Mouse (Mus musculus): Measurements from ENCODE around the gene Gm28308. TPM values are rescaled to one million over a fixed set of nuclear protein-coding genes. Genes with fewer than 3 reads are reported as not detected.
A peak's percentile ranks its signal among the peaks of the same experiment; 100 is the strongest.

The Gm28308 gene
- polyA plus RNA-seq, 1 experiment from 2014 or later = not detected

DNA sequence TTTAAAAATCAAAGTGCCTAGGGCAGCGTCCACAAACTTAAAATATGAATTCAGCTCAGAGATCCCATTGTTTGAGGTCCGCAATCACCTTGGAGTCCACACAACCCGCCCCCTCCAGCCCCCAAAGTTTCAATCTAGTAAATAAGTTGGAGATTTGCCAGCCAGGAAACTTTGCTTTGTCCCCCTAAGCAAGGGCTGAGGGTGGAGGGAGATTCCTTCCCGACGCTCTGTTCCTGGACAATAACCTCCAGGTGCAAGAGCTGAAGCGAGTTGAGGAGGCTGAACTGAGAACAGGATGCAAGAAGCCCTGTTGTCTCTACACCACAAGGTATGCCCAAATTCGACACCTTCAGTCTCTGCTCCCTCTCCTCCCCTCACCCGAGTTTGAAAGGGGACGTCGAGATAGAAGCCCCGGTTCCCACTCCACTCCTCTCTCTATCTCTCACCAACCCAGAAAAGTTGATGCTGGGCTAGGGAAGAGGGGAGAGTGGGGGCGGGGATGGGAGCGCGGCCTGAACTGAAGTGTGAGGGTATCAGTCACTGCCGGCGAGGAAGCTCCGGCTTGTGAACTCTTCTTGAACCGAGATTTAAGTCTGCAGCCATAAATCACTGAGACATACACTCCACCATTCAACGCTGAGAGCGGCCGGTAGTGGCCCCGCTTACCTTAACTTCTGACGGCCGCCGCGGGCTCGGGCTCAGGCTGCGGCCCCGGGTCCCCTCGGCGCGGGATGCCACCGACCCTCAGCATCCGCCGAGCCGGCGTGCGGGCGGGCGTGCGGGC, 38.0 kb downstream of the Gm28308 start:
- ATAC-seq (ENCODE audit: extremely low read depth, insufficient number of reproducible peaks, low FRiP score, low TSS enrichment) = peak; percentile 25; the same call in 1 of the 2 replicates

DNA sequence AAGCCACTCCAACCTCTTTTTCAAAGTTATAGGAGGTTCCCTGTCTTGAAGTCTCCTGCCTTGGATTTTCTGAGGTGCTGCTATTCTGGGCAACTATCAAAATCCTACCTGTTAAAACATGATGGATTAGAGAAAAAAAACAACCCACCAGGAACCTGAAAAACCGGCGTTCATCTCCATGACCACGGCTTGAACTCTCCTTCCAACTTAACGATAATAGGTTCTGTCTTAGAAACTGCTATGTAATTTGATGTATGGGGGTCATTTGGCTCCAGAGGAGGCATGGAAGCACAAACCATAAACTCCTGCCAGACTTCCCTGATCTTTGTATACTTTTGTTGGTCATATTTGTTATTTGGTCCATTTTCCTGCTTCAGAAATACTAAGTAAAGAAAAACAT, 39.5 kb downstream of the Gm28308 start:
- H3K4me2 ChIP-seq = peak overlapping the region; percentile 62
- peak overlapping the region; percentile 78; the same call in 1 of the 2 replicates for H3K27ac ChIP-seq (replicated peaks)
- H3K9ac ChIP-seq = 0 out of 2 replicates have a peak overlapping the region, but pooled peaks have one; percentile 40
- peaks cover 19% of the 10 kb centered on the region for H3K4me1 ChIP-seq
- H3K36me3 ChIP-seq = no peaks in the 10 kb centered on the region
- 7% methylated on average over 4 of the region's 4 CpGs for WGBS
- no peaks in the 10 kb centered on the region for H3K9me3 ChIP-seq
- peaks cover 98% of the 10 kb centered on the region for H3K27me3 ChIP-seq (replicated peaks)
- ATAC-seq (ENCODE audit: extremely low read depth, insufficient number of reproducible peaks, low FRiP score, low TSS enrichment) = no peak
- H3K4me3 ChIP-seq = peak overlapping the region; percentile 40

More for the DNA sequence above, 38.0 kb downstream of the Gm28308 start:
- H3K36me3 ChIP-seq = no peaks in the 10 kb centered on the region
- WGBS = under 1% methylated on average over 41 of the region's 41 CpGs
- H3K9ac ChIP-seq = peak overlapping the region; percentile 79
- peak overlapping the region; percentile 52 for H3K4me3 ChIP-seq
- no peaks in the 10 kb centered on the region for H3K9me3 ChIP-seq
- peak overlapping the region; percentile 50 for H3K4me2 ChIP-seq
- peaks cover 18% of the 10 kb centered on the region for H3K4me1 ChIP-seq
- H3K27ac ChIP-seq (replicated peaks) = peak overlapping the region; percentile 86
- H3K27me3 ChIP-seq (replicated peaks) = peaks cover 99% of the 10 kb centered on the region

- no peaks in the 10 kb centered on the region for H3K36me3 ChIP-seq
- peaks cover 98% of the 10 kb centered on the region for H3K27me3 ChIP-seq (replicated peaks)
- H3K27ac ChIP-seq (replicated peaks) = peak overlapping the region; percentile 78
- 2% methylated on average over 35 of the region's 35 CpGs for WGBS
- ATAC-seq (ENCODE audit: extremely low read depth, insufficient number of reproducible peaks, low FRiP score, low TSS enrichment) = no peak
- H3K4me1 ChIP-seq = peaks cover 21% of the 10 kb centered on the region
- H3K4me2 ChIP-seq = peak overlapping the region; percentile 62
- no peaks in the 10 kb centered on the region for H3K9me3 ChIP-seq
- peak overlapping the region; percentile 40 for H3K4me3 ChIP-seq
- peak overlapping the region; percentile 47; the same call in 1 of the 2 replicates for H3K9ac ChIP-seq
Measured at GRCm38 (mm10) chr6:52172501-52172900, 40.6 kb downstream of the Gm28308 start.

GRCm38 (mm10) chr6:52171938-52172337, 41.2 kb downstream of the Gm28308 start:
- no peaks in the 10 kb centered on the region for H3K9me3 ChIP-seq
- peak overlapping the region; percentile 62 for H3K4me2 ChIP-seq
- no peaks in the 10 kb centered on the region for H3K36me3 ChIP-seq
- H3K9ac ChIP-seq = peak overlapping the region; percentile 47; the same call in 1 of the 2 replicates
- H3K4me1 ChIP-seq = peaks cover 21% of the 10 kb centered on the region
- WGBS = 17% methylated on average over 7 of the region's 7 CpGs
- no peak for ATAC-seq (ENCODE audit: extremely low read depth, insufficient number of reproducible peaks, low FRiP score, low TSS enrichment)
- peak overlapping the region; percentile 69 for H3K27ac ChIP-seq (replicated peaks)
- peaks cover 98% of the 10 kb centered on the region for H3K27me3 ChIP-seq (replicated peaks)
- peak overlapping the region; percentile 40 for H3K4me3 ChIP-seq

DNA sequence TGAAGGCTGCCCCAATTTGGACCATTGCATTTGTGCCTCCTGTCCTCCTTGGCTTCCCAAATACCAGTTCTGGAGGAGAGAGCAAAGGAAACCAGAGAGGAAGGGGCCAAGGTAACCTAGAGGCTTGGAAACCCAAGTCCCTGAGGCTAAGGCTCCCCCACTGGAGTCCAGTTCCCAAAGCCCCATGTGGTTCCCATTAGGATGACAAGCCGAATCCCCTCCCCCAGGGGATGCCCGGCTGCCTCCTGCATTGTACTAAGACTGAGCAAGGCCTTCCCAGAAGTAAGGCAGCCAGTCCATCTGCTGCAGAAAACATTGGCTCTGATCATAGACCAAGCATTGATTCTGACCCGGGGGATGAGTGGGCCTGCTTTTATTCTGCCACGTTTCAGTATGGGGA, 41.8 kb downstream of the Gm28308 start:
- 0 out of 2 replicates have a peak overlapping the region, but pooled peaks have one; percentile 4 for H3K4me2 ChIP-seq
- H3K9me3 ChIP-seq = no peaks in the 10 kb centered on the region
- WGBS = 7% methylated on average over 4 of the region's 4 CpGs
- peaks cover 98% of the 10 kb centered on the region for H3K27me3 ChIP-seq (replicated peaks)
- no peak overlapping the region for H3K4me3 ChIP-seq
- peaks cover 21% of the 10 kb centered on the region for H3K4me1 ChIP-seq
- H3K36me3 ChIP-seq = no peaks in the 10 kb centered on the region
- ATAC-seq (ENCODE audit: extremely low read depth, insufficient number of reproducible peaks, low FRiP score, low TSS enrichment) = no peak
- peak overlapping the region; percentile 74 for H3K27ac ChIP-seq (replicated peaks)
- H3K9ac ChIP-seq = no peak overlapping the region

GRCm38 (mm10) chr6:52170898-52171223, 42.3 kb downstream of the Gm28308 start:
- Histone ChIP-seq H3K9ac (peak overlapping the region; percentile 59), H3K27ac (replicated peaks) (peak overlapping the region; percentile 74), H3K9me3 (no peaks in the 10 kb centered on the region), H3K4me1 (peaks cover 21% of the 10 kb centered on the region), H3K4me3 (peak overlapping the region; percentile 25), H3K4me2 (peak overlapping the region; percentile 44), H3K27me3 (replicated peaks) (peaks cover 98% of the 10 kb centered on the region), H3K36me3 (no peaks in the 10 kb centered on the region)
- WGBS = 8% methylated on average over 5 of the region's 5 CpGs
- ATAC-seq (ENCODE audit: extremely low read depth, insufficient number of reproducible peaks, low FRiP score, low TSS enrichment) = no peak

DNA sequence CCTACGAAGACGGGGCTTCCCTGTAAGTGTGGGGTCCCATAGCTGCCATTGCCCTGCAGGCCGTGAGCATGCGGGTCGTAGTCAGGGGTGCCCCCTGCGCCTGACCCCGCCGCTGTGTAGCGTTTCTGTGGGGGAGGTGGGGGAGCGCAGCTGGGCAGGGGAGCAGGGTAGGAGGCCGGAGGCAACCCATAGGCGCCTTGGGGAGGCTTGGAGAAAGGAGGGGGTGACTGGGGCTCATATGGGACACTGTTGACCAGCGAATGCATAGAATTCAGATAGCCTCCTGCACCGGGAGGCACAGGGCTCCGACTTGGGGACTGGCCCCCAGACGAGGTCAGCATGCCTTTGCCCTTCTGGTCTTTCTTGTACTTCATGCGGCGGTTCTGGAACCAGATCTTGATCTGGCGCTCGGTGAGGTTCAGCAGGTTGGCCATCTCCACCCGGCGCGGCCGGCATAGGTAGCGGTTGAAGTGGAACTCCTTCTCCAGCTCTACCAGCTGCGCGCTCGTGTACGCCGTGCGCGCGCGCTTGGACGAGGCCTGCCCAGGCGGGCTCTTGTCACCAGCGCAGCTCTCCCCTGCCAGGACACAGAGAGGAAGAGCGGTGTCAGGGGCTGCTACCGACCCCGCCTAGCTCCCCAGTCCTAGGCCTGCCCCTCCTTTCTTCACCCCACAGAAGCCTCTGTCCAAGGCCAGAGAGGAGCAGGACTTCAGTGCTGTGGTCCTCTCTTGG, 42.8 kb downstream of the Gm28308 start:
- Histone ChIP-seq H3K4me1 (peaks cover 21% of the 10 kb centered on the region), H3K9ac (peak overlapping the region; percentile 59), H3K27ac (replicated peaks) (peak overlapping the region; percentile 74), H3K9me3 (no peaks in the 10 kb centered on the region), H3K4me2 (peak overlapping the region; percentile 44), H3K4me3 (peak overlapping the region; percentile 25), H3K27me3 (replicated peaks) (peaks cover 98% of the 10 kb centered on the region), H3K36me3 (no peaks in the 10 kb centered on the region)
- WGBS = 5% methylated on average over 40 of the region's 40 CpGs
- ATAC-seq (ENCODE audit: extremely low read depth, insufficient number of reproducible peaks, low FRiP score, low TSS enrichment) = peak; percentile 5; the same call in 1 of the 2 replicates

- H3K27ac ChIP-seq (replicated peaks) = peak overlapping the region; percentile 74
- H3K36me3 ChIP-seq = no peaks in the 10 kb centered on the region
- peak overlapping the region; percentile 59 for H3K4me2 ChIP-seq
- H3K9me3 ChIP-seq = no peaks in the 10 kb centered on the region
- ATAC-seq (ENCODE audit: extremely low read depth, insufficient number of reproducible peaks, low FRiP score, low TSS enrichment) = no peak
- peaks cover 98% of the 10 kb centered on the region for H3K27me3 ChIP-seq (replicated peaks)
- H3K9ac ChIP-seq = peak overlapping the region; percentile 59
- 11% methylated on average over 16 of the region's 16 CpGs for WGBS
- H3K4me3 ChIP-seq = peak overlapping the region; percentile 25; the same call in 1 of the 2 replicates
- H3K4me1 ChIP-seq = peaks cover 21% of the 10 kb centered on the region
Measured at GRCm38 (mm10) chr6:52169499-52170165, 43.5 kb downstream of the Gm28308 start.

GRCm38 (mm10) chr6:52168191-52169055, 44.7 kb downstream of the Gm28308 start:
- WGBS = 3% methylated on average over 42 of the region's 42 CpGs
- H3K4me3 ChIP-seq = peak overlapping the region; percentile 36
- ATAC-seq (ENCODE audit: extremely low read depth, insufficient number of reproducible peaks, low FRiP score, low TSS enrichment) = no peak
- H3K4me1 ChIP-seq = peaks cover 21% of the 10 kb centered on the region
- H3K4me2 ChIP-seq = peak overlapping the region; percentile 59
- H3K36me3 ChIP-seq = no peaks in the 10 kb centered on the region
- peak overlapping the region; percentile 79 for H3K27ac ChIP-seq (replicated peaks)
- peaks cover 99% of the 10 kb centered on the region for H3K27me3 ChIP-seq (replicated peaks)
- H3K9me3 ChIP-seq = no peaks in the 10 kb centered on the region
- peak overlapping the region; percentile 73 for H3K9ac ChIP-seq

- peak overlapping the region; percentile 79 for H3K27ac ChIP-seq (replicated peaks)
- peak overlapping the region; percentile 36 for H3K4me3 ChIP-seq
- H3K36me3 ChIP-seq = no peaks in the 10 kb centered on the region
- no peak for ATAC-seq (ENCODE audit: extremely low read depth, insufficient number of reproducible peaks, low FRiP score, low TSS enrichment)
- H3K9me3 ChIP-seq = no peaks in the 10 kb centered on the region
- peak overlapping the region; percentile 59 for H3K4me2 ChIP-seq
- peaks cover 99% of the 10 kb centered on the region for H3K27me3 ChIP-seq (replicated peaks)
- whole genome bisulfite sequencing = 10% methylated on average over 14 of the region's 14 CpGs
- H3K9ac ChIP-seq = peak overlapping the region; percentile 73
- peaks cover 19% of the 10 kb centered on the region for H3K4me1 ChIP-seq
Measured at GRCm38 (mm10) chr6:52167736-52168161, 45.4 kb downstream of the Gm28308 start.
